Mouse (Mus musculus) thymus, postnatal 0 days (tissue): ENCODE measurements at regions not wholly inside any gene's neighbourhood (a gene's known extent, or its start where the extent isn't known, plus 50 kb on each side); places are given as distances from the start of the nearest gene placed in this dataset.

Experiments used
- DNase-seq: peaks from one replicate; pipeline ENCODE4 v3.0.0-alpha.2; 2015; ENCODE audit warnings: low spot score

DNA sequence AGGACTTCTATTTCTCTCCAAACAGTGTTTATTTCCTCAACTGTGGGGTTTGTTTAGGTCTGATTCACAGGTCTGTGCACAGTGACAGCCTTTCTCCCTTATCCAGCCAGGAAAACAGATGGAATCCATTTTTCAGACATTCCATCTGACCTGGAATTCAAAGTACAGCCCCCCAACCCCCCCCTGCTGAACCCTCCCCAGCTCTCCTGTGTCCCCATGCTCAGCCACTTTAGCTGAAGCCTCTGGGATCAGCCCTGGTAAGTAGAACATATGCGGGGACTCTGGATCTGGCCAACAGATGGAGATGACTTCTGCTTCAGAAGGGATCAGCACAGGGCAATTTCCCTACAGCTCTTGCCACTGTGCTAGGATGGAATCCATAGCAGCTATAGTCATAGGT, 674.2 kb downstream of the Fat4 start:
- no peak for DNase-seq

DNA sequence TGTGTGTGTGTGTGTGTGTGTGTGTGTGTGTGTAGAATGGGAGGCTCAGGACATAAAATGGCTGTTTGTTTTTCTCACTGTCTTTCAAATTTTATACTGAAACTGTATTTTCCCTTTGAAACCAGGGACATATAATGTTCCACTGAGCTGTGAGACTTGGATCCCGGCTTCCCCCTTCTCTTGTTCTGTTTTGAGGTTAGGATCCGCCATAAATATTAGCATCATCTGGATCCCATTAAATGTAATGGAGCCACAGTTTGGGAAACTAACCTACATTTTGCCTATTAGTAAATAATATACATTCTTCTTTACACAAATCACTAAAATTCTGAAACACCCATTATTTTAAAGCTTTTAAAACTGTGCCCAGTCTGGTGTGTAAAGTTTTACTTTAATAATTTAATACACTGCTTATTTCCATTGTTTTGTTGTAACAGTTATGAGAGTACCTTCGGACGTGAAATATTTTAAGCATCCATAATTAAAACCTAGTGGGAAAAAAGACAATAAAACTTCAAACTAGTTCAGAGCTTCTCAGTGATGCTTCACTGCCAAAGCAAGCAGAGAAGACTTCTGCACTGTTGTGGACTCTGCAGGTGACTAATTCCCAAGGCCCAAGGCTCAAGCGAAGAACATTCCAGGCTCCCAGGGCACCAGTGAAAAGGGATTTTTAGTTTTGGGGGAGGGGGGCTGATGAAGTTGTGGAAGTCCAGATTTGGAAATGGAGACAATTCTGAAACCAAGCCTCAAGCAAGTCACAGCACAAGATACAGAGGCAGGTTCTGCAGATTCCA, 684.9 kb downstream of the Fat4 start:
- no peak for DNase-seq

DNA sequence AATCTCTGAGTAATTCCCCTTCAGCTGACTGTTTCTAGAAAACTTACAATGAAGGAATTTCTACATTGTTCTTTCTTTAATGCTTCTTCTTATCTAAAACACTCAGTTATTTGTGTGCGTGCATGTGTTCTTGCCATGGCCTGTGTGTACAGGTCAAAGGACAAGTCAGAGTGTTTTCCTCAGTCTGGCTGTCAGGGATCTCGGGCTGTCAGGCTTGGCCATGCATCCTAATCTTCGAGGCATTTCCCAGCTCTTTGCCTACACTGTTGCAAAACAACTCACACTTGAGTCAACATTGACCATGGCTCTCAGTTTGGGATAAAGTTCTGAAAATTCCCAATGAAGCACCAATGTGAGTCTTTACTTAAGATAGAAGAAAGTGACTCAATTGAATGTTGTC, 688.5 kb downstream of the Fat4 start:
- no peak for DNase-seq

DNA sequence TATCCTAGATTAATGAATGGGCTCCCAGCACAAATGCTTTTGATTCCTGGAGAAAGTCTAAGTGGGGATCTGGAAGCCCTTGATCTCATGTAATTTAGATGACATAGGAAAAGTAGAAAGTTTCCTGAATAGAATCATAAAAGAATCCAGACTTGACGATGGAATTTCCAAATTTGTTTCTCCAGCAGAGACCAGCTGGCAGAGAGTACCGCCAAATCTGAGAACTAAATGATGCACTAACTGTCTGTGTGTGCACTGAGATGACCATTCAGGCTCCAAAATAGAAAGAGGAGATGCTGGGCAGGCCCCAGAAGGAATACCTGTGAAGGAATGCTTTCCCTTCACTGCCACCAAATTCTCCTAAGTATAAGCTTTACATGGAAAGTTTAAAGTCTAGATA, 704.6 kb downstream of the Fat4 start:
- DNase-seq: no peak

DNA sequence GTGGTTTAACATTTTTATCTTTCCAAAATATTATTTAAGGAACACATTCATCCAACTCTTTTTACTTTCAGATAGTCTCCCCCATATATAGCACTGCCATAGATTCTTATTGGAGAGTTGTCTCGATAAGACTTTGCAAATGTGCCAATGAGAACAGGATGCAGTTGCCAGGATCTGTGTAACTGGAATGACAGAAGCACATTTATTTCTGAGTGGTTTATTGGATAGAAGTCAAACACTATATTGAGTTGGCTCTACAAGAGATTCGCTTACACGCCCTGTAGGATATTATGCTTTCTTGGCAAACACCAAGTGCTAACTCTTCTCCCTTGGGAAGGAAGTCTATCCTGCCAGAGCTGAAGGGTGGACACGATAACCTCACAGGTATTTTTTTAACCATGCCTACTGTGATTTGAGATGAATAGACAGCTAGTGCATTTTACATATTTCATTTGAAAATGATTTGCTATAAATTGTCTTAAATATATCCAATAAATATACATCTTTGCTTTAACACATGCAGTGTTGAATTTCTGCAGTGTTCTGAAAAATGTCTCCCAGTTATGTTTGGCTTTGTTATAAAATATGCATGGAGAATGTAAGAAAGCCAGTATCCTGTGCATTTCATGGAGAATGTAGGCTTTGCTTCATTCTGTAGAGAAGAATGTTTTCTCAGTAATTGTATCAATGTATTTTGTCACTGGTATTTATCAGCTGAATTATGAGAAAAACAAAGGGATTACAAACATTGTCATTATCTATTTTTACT, 705.8 kb downstream of the Fat4 start:
- no peak for DNase-seq

DNA sequence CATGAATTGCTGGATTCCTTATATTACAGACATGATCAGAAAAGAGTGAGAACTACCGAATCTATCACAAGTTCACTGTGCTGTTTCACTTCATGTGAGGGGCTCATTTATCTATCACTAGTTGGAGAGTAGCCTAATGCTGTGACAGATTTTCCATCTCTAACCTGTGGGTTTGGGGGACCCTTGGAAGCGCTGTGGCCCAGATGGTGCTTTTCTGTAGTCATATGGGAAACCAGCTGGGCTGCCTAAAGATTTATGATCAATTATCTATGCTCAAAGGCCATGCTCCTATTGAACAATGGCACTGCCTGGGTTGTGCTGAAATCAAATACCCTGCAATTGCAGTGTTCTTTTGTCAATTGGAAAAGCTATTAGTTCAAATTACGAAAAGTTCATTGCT, 723.2 kb downstream of the Fat4 start:
- no peak for DNase-seq

DNA sequence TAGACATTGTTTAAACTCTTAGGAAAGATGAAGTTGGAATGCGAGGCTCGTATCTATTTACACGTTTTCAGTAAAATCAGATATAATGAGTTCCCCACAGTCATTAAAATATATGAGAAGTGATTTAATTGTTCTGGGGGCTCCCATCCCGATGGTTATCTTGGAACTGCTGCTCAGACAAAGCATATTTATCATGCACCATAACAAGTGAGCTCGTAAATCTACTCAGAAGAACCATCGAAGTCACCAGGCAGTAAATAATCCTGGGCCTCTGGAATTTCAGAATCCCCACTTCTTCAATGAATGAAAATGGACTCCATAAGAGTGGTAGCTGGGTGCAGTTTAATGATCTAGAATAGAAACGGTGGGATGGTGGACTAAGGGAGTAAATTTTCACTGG, 725.7 kb downstream of the Fat4 start:
- DNase-seq: no peak

DNA sequence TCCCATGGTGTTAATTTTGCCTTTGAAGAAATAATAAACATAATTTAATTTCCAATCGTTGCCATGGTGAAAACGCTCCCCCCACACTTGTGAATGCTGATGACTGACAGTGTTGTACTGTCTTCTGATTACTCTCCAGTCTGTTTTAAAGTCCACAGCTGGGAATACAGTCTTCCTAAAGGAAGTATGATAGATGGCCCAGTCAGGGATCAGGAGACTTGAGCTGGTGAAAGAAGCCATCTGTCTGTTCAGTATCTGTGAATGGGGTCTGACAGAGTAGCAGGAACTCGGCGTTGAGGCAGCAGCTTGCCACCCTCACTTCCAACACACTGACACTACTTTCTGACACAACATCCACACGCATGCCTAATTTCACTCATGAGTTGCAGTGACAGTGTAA, 751.2 kb downstream of the Fat4 start:
- no peak for DNase-seq

DNA sequence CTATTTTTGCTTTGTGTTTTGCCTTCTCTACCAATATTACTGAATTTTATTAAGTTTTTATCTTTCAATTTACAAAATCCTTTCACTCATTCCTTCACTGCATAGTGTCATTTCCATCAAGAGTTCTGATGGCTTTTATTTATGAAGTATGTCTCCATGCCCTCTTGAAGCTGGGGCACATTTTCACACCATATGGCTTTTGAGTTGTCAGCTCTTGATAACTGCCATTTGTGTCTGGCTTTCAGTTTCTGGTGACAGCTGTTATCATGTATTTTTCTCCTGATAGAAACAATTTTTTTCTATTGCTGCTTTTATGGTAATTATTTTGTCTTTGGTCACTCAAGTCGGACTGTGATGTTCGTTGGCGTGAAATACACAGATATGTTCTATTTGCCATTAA, 756.5 kb downstream of the Fat4 start:
- no peak for DNase-seq

DNA sequence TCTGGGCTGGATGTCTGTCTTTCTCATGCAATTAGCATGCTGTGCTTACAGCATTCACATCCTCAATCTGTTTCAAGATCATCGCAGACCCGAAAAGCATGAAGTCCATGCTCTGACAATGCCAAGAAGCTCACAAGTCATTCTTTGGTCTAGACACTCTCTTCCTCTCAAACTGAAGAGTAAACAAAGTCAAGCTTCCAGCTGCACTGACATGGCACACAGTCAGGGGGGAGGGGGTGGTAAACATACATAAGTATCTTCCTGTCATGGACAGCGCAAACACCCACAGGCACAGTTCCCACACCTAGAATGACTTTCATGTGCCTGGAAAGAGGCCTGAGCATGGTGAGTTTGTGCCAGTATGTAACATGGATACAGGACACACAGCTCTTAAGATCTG, 780.1 kb downstream of the Fat4 start:
- DNase-seq: no peak

DNA sequence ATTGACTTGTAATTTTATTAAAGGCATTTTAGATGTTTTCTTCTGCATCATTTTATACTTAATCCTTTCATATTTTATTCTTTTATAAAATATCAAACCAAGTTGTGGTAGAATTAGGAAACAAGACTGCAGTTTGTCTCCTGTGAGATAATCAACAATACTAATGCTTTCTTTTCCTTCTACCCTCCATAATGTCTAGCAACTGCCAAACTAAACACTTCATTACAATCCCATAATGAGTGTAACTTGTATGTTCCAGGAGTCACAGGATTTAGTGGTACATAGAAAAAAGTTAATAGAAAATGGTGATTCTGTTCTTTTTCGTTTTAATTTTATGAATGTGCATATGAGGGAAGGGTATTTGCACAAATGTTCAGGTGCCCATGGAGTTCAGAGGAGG, 782.4 kb downstream of the Fat4 start:
- no peak for DNase-seq

DNA sequence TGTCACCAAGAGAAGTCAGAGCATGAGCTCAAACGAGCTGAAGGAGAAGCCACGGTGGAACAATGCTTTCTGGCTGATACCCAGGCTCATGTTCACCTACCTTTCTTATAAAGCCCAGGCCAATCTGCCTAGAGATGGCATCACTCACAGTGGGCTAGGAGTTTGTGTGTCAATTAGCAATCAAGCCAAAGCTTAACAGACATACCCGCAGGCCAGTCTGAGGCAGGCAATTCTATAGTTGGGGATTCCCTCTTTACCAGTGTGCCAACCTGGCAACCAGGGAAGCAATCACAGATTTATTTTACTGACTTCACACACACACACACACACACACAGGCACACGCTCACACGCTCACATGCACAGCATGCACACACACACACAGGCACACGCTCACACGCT, 787.3 kb downstream of the Fat4 start:
- no peak for DNase-seq

DNA sequence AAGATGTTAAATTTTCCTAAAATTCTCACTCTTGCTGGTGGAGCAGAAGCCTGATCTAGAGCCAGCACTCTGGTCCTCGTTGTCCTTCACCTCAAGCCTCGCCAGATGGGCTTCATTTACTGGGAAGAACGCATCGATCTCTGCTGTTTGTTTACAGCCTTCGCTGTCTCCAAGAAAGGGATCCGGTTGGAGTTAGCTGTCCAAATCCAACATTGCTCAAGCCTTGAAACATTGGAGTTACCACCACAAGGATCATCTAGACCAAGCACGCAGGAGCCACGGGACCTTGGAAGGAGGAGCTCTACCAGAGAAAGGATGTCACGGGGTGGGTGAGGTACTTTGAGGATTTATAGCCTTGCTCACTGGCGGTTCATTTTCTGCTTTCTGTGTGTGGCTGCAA, 788.2 kb downstream of the Fat4 start:
- no peak for DNase-seq

DNA sequence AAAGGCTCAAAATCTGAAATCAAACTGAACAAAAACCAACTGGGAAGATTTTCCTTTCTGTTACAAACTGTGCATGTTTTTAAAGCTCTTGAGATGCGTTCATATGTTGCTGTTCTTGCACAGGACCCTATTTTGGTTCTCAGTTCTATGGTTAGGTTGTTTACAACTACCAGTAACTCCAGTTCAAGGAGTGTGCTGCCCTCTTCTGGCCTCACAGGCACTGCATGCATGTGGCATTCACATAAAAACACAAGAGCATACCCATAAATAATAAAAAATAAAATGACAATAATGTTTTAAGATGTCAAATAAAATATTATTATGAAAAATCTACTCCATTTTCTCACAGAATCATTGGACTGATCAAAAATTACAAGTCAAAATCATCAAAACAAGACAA, 818.9 kb downstream of the Fat4 start:
- DNase-seq: no peak

DNA sequence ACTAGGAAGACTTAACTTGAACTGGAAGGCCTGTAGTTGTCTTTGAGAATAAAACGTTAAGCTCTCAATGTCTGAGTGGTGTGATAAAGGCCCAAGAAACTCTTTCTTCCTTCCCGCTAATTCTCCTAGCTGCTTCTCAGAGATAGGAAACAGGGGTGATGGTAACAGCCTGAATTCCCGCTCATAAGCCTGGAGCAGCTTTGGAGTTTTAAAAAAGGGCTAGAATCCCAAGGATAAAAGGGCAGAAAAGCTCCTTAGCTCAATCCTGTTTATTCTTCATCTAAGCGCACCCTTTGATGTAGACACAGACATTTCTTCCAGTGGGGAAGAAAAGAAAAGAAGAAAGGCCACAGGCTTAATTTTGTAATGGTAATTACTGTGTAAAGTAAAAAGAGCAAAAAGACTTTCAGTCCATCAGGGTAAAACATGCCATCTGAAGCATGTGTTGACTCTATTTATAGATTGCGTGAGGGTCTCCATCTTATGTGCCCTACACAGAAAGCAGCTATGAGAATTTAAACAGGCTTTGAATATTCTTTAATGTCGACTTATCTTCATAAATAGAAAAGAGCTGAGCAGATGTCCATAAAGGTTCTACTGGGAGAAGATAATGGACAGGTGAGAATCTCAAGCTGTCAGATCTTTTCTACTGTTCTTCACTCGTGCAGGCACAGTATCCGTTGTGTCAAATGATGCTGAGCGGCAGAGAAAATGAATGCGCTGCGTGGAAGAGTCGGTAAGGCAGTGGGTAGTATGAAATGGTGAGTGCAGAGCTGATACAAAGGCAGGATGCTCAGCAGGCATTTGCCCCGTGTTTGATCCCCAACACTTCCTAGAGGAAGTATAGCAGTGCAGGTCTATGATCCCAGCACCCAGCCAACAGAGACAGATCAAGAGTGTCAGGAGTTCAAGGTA, 818.0 kb upstream of the Intu start:
- DNase-seq: no peak

DNA sequence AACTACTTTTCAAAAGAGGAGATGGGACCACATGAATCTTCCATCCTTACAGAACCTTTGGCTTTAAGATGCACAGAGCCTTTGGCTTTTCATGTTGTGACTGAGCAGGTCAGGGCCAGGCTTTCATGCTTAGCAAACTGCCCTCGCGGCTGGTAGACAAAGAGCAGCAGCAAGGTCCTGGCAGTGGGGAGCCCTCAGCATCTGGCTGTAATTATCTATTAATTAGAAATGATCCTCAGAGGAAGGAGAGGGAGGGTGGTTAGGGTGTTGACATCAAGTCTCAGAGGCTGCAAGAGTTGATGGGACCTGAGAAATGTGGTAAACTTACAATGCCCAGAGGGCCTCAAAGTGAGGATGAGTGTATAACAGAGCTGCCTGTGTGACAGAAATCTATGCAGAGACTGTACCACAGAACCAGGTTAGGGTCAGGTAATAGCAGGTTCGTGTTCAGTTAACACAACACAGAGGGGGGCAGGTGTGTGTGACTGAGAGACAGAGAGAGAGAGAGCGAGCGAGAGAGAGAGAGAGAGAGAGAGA, 817.0 kb upstream of the Intu start:
- no peak for DNase-seq

DNA sequence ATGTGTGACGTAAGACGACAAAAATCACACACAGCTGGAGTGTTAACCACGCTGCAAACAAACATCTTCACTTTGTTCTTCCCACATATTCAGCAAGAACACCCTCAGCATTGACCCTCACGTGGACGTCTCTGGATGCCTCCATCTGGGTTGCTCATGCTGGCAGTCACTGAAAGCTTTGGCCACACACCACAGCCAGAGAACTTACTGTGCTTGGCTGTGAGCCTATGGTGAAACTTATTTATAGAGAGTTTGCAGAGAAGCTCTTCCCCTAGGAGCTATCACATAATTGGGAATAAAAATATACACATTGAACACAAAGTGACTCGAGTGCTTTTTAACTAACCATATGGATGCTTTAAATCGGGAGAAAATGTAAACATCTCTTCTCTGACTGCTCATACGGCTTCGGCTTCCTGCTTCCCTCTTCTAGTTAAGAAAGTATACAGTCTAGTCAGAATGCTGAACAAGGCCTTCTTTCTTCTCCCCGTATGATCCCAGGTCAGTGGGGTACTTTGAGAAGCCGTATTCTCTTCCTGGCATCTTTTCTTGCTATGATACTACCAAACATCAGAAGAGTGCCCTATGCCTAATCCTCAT, 812.0 kb upstream of the Intu start:
- no peak for DNase-seq

DNA sequence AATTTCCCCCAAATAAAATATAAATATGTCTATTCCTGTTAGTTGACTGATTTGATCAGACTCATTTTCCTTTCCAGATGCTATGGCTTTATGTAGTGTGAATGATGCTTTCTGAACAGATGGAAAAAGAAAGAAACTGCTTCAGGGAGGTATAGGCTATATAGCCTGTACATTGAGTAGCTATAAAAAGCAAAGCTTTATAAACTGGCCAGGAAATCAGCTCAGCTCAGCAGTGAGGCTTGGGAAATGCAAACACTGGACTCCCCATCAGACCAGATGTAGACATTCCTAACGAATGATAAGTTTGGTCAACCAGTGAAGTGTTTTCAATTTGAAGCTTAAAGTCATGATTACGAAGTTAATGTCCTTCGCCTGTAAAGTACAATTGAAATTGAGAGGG, 805.3 kb upstream of the Intu start:
- no peak for DNase-seq

DNA sequence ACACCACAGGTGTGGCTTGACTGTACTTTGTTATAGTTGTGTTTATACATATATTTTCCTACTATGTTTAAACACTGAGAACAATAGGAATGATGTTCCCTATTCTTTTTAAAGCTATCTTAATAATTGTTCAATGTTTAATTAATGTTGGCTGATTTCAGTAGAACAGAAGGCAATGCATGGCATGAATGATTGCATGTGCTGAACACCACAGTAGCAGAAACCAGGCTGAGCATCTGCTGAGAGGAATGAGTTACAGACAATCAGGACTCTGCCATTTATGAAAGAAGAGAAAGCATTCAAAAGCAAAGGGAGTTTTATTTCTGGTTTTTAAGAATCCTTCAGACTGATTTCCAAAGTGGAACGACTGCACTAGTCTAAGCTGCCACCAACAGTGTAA, 794.4 kb upstream of the Intu start:
- no peak for DNase-seq

DNA sequence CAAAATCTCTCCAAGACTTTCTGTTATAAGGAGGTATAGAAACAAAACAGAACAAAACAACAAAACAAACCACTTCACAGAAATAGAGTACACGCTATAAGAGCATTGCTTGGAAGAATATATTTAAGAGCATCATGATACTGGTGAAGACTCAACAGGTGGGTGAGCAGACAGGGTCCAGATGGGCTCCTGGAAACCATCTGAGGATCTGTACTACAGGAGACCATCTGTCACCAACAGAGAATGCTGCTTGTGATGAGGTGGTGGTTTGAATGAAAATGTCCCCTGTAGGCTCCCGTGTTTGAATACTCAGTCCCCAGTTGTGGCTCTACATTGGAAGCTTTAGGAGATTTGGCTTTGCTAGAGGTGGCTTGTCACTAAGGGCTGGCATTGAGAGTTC, 785.1 kb upstream of the Intu start:
- no peak for DNase-seq

DNA sequence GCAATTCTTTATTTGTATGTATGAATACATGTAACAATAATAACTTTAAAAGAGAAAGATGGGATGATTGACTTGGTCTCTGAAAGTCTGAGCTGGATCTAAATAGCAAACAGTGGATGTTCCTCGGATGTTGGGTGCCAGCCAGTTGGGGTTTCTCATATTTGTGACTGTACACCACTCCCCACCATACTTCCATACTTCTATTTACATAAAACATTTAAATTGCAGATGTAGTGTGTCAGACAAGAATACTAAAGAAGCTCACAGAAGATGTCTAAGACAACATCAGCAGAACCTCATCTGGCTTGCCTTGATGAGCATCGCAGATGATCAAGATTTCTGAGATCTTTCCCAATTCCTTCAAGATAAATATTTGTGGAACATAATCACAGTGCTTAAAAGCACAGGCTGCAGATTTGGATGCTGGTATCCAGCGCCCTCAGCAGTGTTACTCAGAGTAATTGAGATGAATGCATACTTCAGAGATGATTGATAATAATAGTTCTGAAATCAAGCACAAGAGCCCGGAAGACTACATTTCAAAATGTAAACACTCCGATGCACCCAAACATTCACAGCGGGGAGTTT, 762.0 kb upstream of the Intu start:
- no peak for DNase-seq
